Mouse (Mus musculus) C2C12 (cell line): Measurements from ENCODE around the gene Pccb.

Experiments
- CTCF ChIP-seq: IDR thresholded peaks from one replicate; pipeline ENCODE4 v1.5.1; 2011; ENCODE audit not compliant: control insufficient read depth, insufficient read depth, insufficient read length
- MYOG ChIP-seq: IDR thresholded peaks from one replicate; pipeline ENCODE4 v1.6.1; 2011; ENCODE audit not compliant: control insufficient read depth, insufficient read length; ENCODE audit errors: extremely low read depth
- USF1 ChIP-seq: IDR thresholded peaks from one replicate; pipeline ENCODE4 v1.6.1; 2011; ENCODE audit warnings: low read depth, mild to moderate bottlenecking, control low read depth, moderate library complexity

GRCm38 (mm10) chr9:100942042-100942441, 92.7 kb downstream of the Pccb start:
- TF ChIP-seq CTCF (no peak), MYOG (no peak), USF1 (no peak)
